Mouse (Mus musculus) monocyte, adult 2 months (primary cell): ENCODE results near the gene Hivep2.

Experiments
- DNase-seq, 2 experiments: peaks; one replicate each; pipeline ENCODE4 v3.0.0; 2022; ENCODE audit warnings: low spot score in 2 of 2, low read depth in 1 of 2

Hivep2 gene

GRCm38 (mm10) chr10:14018672-14019071 lies 52.8 kb downstream of the Hivep2 start:
- DNase-seq, result no peak

GRCm38 (mm10) chr10:14019198-14019597 lies 53.3 kb downstream of the Hivep2 start:
- DNase-seq, result no peak

- no peak for DNase-seq
These were observed 54.4 kb downstream of the Hivep2 start for GRCm38 (mm10) chr10:14020253-14020652.

- no peak for DNase-seq
These were observed 59.1 kb downstream of the Hivep2 start for GRCm38 (mm10) chr10:14024971-14025370.

- no peak for DNase-seq
These were observed 61.9 kb downstream of the Hivep2 start for GRCm38 (mm10) chr10:14027751-14028150.

GRCm38 (mm10) chr10:14028956-14029355 lies 63.1 kb downstream of the Hivep2 start:
- no peak for DNase-seq

- DNase-seq, result no peak
These were observed 64.7 kb downstream of the Hivep2 start for GRCm38 (mm10) chr10:14030458-14031035.

- DNase-seq, result no peak
These were observed 66.7 kb downstream of the Hivep2 start for GRCm38 (mm10) chr10:14032532-14032931.

GRCm38 (mm10) chr10:14034046-14034445 lies 68.2 kb downstream of the Hivep2 start:
- no peak for DNase-seq

GRCm38 (mm10) chr10:14034790-14035189 lies 68.9 kb downstream of the Hivep2 start:
- no peak for DNase-seq

- no peak for DNase-seq
These were observed 69.7 kb downstream of the Hivep2 start for GRCm38 (mm10) chr10:14035607-14036006.

GRCm38 (mm10) chr10:14036472-14036871 lies 70.6 kb downstream of the Hivep2 start:
- no peak for DNase-seq

GRCm38 (mm10) chr10:14037977-14038489 lies 72.2 kb downstream of the Hivep2 start:
- DNase-seq, result no peak

GRCm38 (mm10) chr10:14040716-14041470 lies 75.0 kb downstream of the Hivep2 start:
- no peak for DNase-seq

GRCm38 (mm10) chr10:14041606-14042005 lies 75.7 kb downstream of the Hivep2 start:
- DNase-seq, result no peak

GRCm38 (mm10) chr10:14042539-14043348 lies 76.9 kb downstream of the Hivep2 start:
- no peak for DNase-seq

- DNase-seq, result no peak
These were observed 77.5 kb downstream of the Hivep2 start for GRCm38 (mm10) chr10:14043349-14043710.

GRCm38 (mm10) chr10:14044046-14044782 lies 78.3 kb downstream of the Hivep2 start:
- no peak for DNase-seq

GRCm38 (mm10) chr10:14044783-14045392 lies 79.0 kb downstream of the Hivep2 start:
- DNase-seq, result no peak

GRCm38 (mm10) chr10:14045745-14046144 lies 79.9 kb downstream of the Hivep2 start:
- peak in 1 of 2 experiments; percentile 16 for DNase-seq
